In genomic region chr2:84264485-84264884, GRCm38 (mm10) we compare ENCODE assay signal across 27 mouse cellular contexts.
DNase-seq lines count a peak whose midpoint lies in the region; ATAC-seq and TF ChIP-seq lines count a peak whose summit lies in the region.
"Had no signal": no experiment of that assay in that cellular context is flagged by ENCODE, and none has a peak within 500 bp of the region (broad histone marks: within the 10 kb centered on the region; RNA-seq: fewer than 3 reads in every experiment).

No protein-coding gene starts in this region.

- DNase-seq in kidney, postnatal 4 days, result no peak
- DNase-seq in kidney, adult 2 months, result no peak
- DNase-seq in R1 (ENCODE audit: low read depth, low spot score), result peak; percentile 23
- DNase-seq: adrenal gland, adult 2 months; adrenal gland, postnatal 10 days; adrenal gland, postnatal 25 days; B cell, adult 2 months; cerebellum, adult 11 months; cerebellum, adult 18-20 months; cerebellum, adult 8-10 months; cerebellum, adult 9-11 months; cerebellum, postnatal 14 days; cerebellum, postnatal 36 days; embryo, embryonic 11 days had no signal

- H3K27ac ChIP-seq in kidney, embryonic 14.5 days (ENCODE audit: low read depth, low read length), result no peak overlapping the region
- no peak overlapping the region for H3K27ac ChIP-seq in kidney, embryonic 16.5 days (ENCODE audit: low read length)
- H3K27ac ChIP-seq in kidney, adult 2 months (ENCODE audit: insufficient read depth, low read depth, low read length), result no peak overlapping the region
- H3K27ac ChIP-seq: embryonic facial prominence, embryonic 13.5 days; embryonic facial prominence, embryonic 15.5 days; forebrain, embryonic 10.5 days; forebrain, embryonic 12.5 days had no signal

- H3K9me3 ChIP-seq in kidney, embryonic 14.5 days (ENCODE audit: control insufficient read depth, low read length), result no peaks in the 10 kb centered on the region
- H3K9me3 ChIP-seq in kidney, embryonic 16.5 days (ENCODE audit: low read length), result no peaks in the 10 kb centered on the region
- H3K9me3 ChIP-seq: embryonic facial prominence, embryonic 13.5 days; embryonic facial prominence, embryonic 15.5 days; forebrain, embryonic 10.5 days; forebrain, embryonic 12.5 days; G1E had no signal

- ATAC-seq in kidney, embryonic 14.5 days (ENCODE audit: low FRiP score, low TSS enrichment), result peak; percentile 74
- peak; percentile 73; the same call in 1 of the 2 replicates for ATAC-seq in kidney, embryonic 16.5 days (ENCODE audit: low FRiP score, low TSS enrichment)
- ATAC-seq: CD4-positive, CD25-positive, alpha-beta regulatory T cell, adult 4 months; forebrain, embryonic 14.5 days; forebrain, embryonic 16.5 days; Patski had no signal

- H3K36me3 ChIP-seq in kidney, embryonic 14.5 days (ENCODE audit: control insufficient read depth, insufficient read depth, low read length), result no peaks in the 10 kb centered on the region
- no peaks in the 10 kb centered on the region for H3K36me3 ChIP-seq in kidney, embryonic 16.5 days (ENCODE audit: insufficient read depth, low read length)
- no peaks in the 10 kb centered on the region for H3K36me3 ChIP-seq in kidney, adult 2 months (ENCODE audit: control insufficient read depth, insufficient read depth, low read length)
- H3K36me3 ChIP-seq: embryonic facial prominence, embryonic 13.5 days; embryonic facial prominence, embryonic 15.5 days; forebrain, embryonic 10.5 days; forebrain, embryonic 12.5 days; G1E had no signal

- H3K4me3 ChIP-seq in kidney, embryonic 14.5 days (ENCODE audit: low read length), result no peak overlapping the region
- no peak overlapping the region for H3K4me3 ChIP-seq in kidney, embryonic 16.5 days (ENCODE audit: low read length)
- no peak overlapping the region for H3K4me3 ChIP-seq in kidney, adult 2 months (ENCODE audit: insufficient read depth, low read depth, low read length)
- H3K4me3 ChIP-seq: embryonic facial prominence, embryonic 13.5 days; embryonic facial prominence, embryonic 15.5 days; erythroblast, embryonic 14.5 days; forebrain, embryonic 10.5 days; forebrain, embryonic 12.5 days had no signal

- TF ChIP-seq POLR2A in kidney, adult 2 months (IDR thresholded peaks at IDR 0.05; ENCODE audit: low read depth, low read length), result no peak

- no peaks in the 10 kb centered on the region for H3K27me3 ChIP-seq in kidney, embryonic 14.5 days (ENCODE audit: control insufficient read depth, insufficient read depth, low read length)
- H3K27me3 ChIP-seq in kidney, embryonic 16.5 days (ENCODE audit: insufficient read depth, low read length), result no peaks in the 10 kb centered on the region
- H3K27me3 ChIP-seq in kidney, adult 2 months (replicated peaks; ENCODE audit: control insufficient read depth, insufficient read depth, low read length), result no peaks in the 10 kb centered on the region
- H3K27me3 ChIP-seq: CH12.LX; embryonic facial prominence, embryonic 15.5 days; forebrain, embryonic 12.5 days had no signal

- H3K9ac ChIP-seq in kidney, embryonic 14.5 days (ENCODE audit: low read depth, low read length), result no peak overlapping the region
- no peak overlapping the region for H3K9ac ChIP-seq in kidney, embryonic 16.5 days (replicated peaks; ENCODE audit: low read length)
- H3K9ac ChIP-seq: embryonic facial prominence, embryonic 13.5 days; embryonic facial prominence, embryonic 15.5 days; forebrain, embryonic 12.5 days had no signal

- TF ChIP-seq CTCF in kidney, adult 2 months (conservative IDR thresholded peaks at IDR 0.05; ENCODE audit: insufficient read depth, insufficient read length, low read depth, low read length), result no peak

- H3K4me2 ChIP-seq in kidney, embryonic 14.5 days (replicated peaks; ENCODE audit: low read depth, low read length), result no peak overlapping the region
- H3K4me2 ChIP-seq in kidney, embryonic 16.5 days (replicated peaks; ENCODE audit: low read depth, low read length), result no peak overlapping the region
- H3K4me2 ChIP-seq: embryonic facial prominence, embryonic 13.5 days; embryonic facial prominence, embryonic 15.5 days; forebrain, embryonic 12.5 days had no signal

- no peaks in the 10 kb centered on the region; the same call in 1 of the 2 replicates for H3K4me1 ChIP-seq in kidney, embryonic 14.5 days (ENCODE audit: control insufficient read depth, insufficient read depth, low read length)
- H3K4me1 ChIP-seq in kidney, embryonic 16.5 days (ENCODE audit: insufficient read depth, low read length), result peaks cover 8% of the 10 kb centered on the region; the same call in 1 of the 2 replicates
- no peaks in the 10 kb centered on the region for H3K4me1 ChIP-seq in kidney, adult 2 months (ENCODE audit: control insufficient read depth, insufficient read depth, low read length)
- H3K4me1 ChIP-seq: embryonic facial prominence, embryonic 15.5 days; forebrain, embryonic 12.5 days had no signal

- WGBS in kidney, embryonic 14.5 days, result 38% methylated on average over 2 of the region's 2 CpGs
- 23% methylated on average over 2 of the region's 2 CpGs for WGBS in kidney, embryonic 16.5 days
- WGBS in kidney, adult 2 months, result 33% methylated on average over 2 of the region's 2 CpGs
